Mouse (Mus musculus) heart, postnatal 25 days (tissue): ENCODE results near the gene Lysmd3. TPM values are rescaled to one million over a fixed set of nuclear protein-coding genes. Genes with fewer than 3 reads are reported as not detected.

ENCODE experiments used
- DNase-seq: peaks from one replicate; pipeline ENCODE4 v3.0.0; 2022; ENCODE audit warnings: low spot score
- intact Hi-C: fragments of 180-260 bp; cut with DNase I; formaldehyde crosslinking; loops from one replicate; pipeline ENCODE4 v1.15.1; 2025
- total RNA-seq, 2 experiments: library from RNA; stranded (reverse); gene quantifications; 2 replicates each; pipeline ENCODE4 v1.2.3; 2021

Gene Lysmd3
- total RNA-seq, 2 experiments from 2014 or later = 17.4 to 17.9 TPM

GRCm38 (mm10) chr13:81663566-81664330 lies 6.3 kb downstream of the Lysmd3 start:
- DNase-seq = no peak
- intact Hi-C loops = no loop called here

GRCm38 (mm10) chr13:81664331-81664698 lies 6.9 kb downstream of the Lysmd3 start:
- DNase-seq = no peak
- intact Hi-C loops = no loop called here

- intact Hi-C loops = no loop called here
- DNase-seq = no peak
Observed at GRCm38 (mm10) chr13:81667713-81668112, 10.2 kb downstream of the Lysmd3 start.

GRCm38 (mm10) chr13:81675333-81675732 lies 17.9 kb downstream of the Lysmd3 start:
- intact Hi-C loops = no loop called here

GRCm38 (mm10) chr13:81683107-81683506 lies 25.6 kb downstream of the Lysmd3 start:
- DNase-seq = no peak
- intact Hi-C loops = no loop called here

More at GRCm38 (mm10) chr13:81675333-81675732, 17.9 kb downstream of the Lysmd3 start:
- DNase-seq = no peak

- intact Hi-C loops = no loop called here
- DNase-seq = no peak
Observed at GRCm38 (mm10) chr13:81684258-81684657, 26.8 kb downstream of the Lysmd3 start.

GRCm38 (mm10) chr13:81684884-81685283 lies 27.4 kb downstream of the Lysmd3 start:
- intact Hi-C loops = no loop called here
- no peak for DNase-seq

GRCm38 (mm10) chr13:81689587-81689986 lies 32.1 kb downstream of the Lysmd3 start:
- intact Hi-C loops = no loop called here
- no peak for DNase-seq

GRCm38 (mm10) chr13:81690477-81690876 lies 33.0 kb downstream of the Lysmd3 start:
- intact Hi-C loops = no loop called here
- DNase-seq = no peak

GRCm38 (mm10) chr13:81691606-81692005 lies 34.1 kb downstream of the Lysmd3 start:
- intact Hi-C loops = no loop called here
- no peak for DNase-seq

GRCm38 (mm10) chr13:81694446-81694845 lies 37.0 kb downstream of the Lysmd3 start:
- no peak for DNase-seq
- intact Hi-C loops = no loop called here

- intact Hi-C loops = no loop called here
- no peak for DNase-seq
Observed at GRCm38 (mm10) chr13:81703148-81703547, 45.7 kb downstream of the Lysmd3 start.

GRCm38 (mm10) chr13:81703621-81704020 lies 46.2 kb downstream of the Lysmd3 start:
- DNase-seq = no peak
- intact Hi-C loops = no loop called here

- no peak for DNase-seq
- intact Hi-C loops = no loop called here
Observed at GRCm38 (mm10) chr13:81706311-81706710, 48.8 kb downstream of the Lysmd3 start.

- no peak for DNase-seq
- intact Hi-C loops = loop anchor here (2.0 to 5.0 kb wide), 2 partner anchors 47 to 51 kb away; no protein-coding TSS in a partner anchor
Observed at GRCm38 (mm10) chr13:81709805-81710204, 52.3 kb downstream of the Lysmd3 start.

GRCm38 (mm10) chr13:81710266-81710665 lies 52.8 kb downstream of the Lysmd3 start:
- intact Hi-C loops = loop anchor here (5.0 kb wide), 1 partner anchor 47 kb away; no protein-coding TSS in a partner anchor
- DNase-seq = no peak

GRCm38 (mm10) chr13:81710775-81711545 lies 53.5 kb downstream of the Lysmd3 start, which contains the start of the genes Polr3g and Mblac2:
Gene Polr3g, minus strand, starts transcription at chr13:81711013.
Gene Mblac2, plus strand, starts transcription at chr13:81711341.
- peak; percentile 84 for DNase-seq
- intact Hi-C loops = loop anchor here (5.0 kb wide), 1 partner anchor 46 kb away; no protein-coding TSS in a partner anchor

GRCm38 (mm10) chr13:81711546-81712371 lies 54.3 kb downstream of the Lysmd3 start:
- no peak for DNase-seq
- intact Hi-C loops = loop anchor here (5.0 kb wide), 1 partner anchor 46 kb away; no protein-coding TSS in a partner anchor

GRCm38 (mm10) chr13:81713896-81714295 lies 56.4 kb downstream of the Lysmd3 start:
- no peak for DNase-seq
- intact Hi-C loops = loop anchor here (5.0 kb wide), 1 partner anchor 43 kb away; no protein-coding TSS in a partner anchor
